Mouse (Mus musculus) E14TG2a.4 (cell line): ENCODE data around the gene Tdp2.

Source experiments
- CTCF ChIP-seq: conservative IDR thresholded peaks from 2 replicates; pipeline ENCODE4 v1.5.1; 2014; ENCODE audit warnings: low read length
- NANOG ChIP-seq: IDR thresholded peaks from 2 replicates; pipeline ENCODE4 v1.6.1; 2014; ENCODE audit warnings: borderline replicate concordance, low read length, mixed read lengths

DNA sequence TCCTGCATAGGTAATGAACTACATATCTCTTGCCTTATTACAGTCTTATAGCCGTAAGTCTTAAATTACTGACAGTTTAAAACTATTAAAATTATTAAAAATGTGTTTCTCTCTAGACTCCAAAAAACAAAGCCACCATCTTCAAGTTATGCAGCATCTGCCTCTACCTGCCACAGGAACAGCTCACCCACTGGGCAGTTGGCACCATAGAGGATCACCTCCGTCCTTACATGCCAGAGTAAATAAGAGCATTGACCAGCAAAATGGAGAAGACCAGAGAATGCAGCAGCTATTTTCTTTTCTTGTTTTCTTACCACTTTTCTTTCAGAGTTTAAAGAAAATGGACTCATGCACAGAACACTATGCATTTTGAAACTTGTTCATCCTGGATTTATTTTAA lies 19.0 kb upstream of the Tdp2 start:
- no peak for TF ChIP-seq CTCF
- TF ChIP-seq NANOG = no peak
